Mouse (Mus musculus): ENCODE data around the gene Hist1h1t. TPM values are rescaled to one million over a fixed set of nuclear protein-coding genes. Genes with fewer than 3 reads are reported as not detected.
"Not testable (repeated sequence)": the region's sequence is repeated elsewhere in the genome, so short reads cannot be mapped to it uniquely, and the experiment has no call there.

Hist1h1t gene
- total RNA-seq, 2 experiments from 2014 or later, result not detected

GRCm38 (mm10) chr13:23699767-23700166 lies 4.2 kb downstream of the Hist1h1t start:
- no peak for DNase-seq

- DNase-seq, result peak; percentile 58 to 68
Measured at GRCm38 (mm10) chr13:23700786-23701520, 5.3 kb downstream of the Hist1h1t start.

- DNase-seq, result no peak
Measured at GRCm38 (mm10) chr13:23702220-23702619, 6.6 kb downstream of the Hist1h1t start.

- DNase-seq, result not testable (repeated sequence)
Measured at GRCm38 (mm10) chr13:23702801-23703200, 7.2 kb downstream of the Hist1h1t start.

GRCm38 (mm10) chr13:23705751-23706356 lies 10.2 kb downstream of the Hist1h1t start:
- no peak for DNase-seq

GRCm38 (mm10) chr13:23706771-23707170 lies 11.2 kb downstream of the Hist1h1t start:
- no peak for DNase-seq

- DNase-seq, result no peak
Measured at GRCm38 (mm10) chr13:23708041-23708440, 12.4 kb downstream of the Hist1h1t start.

- DNase-seq, result no peak
Measured at GRCm38 (mm10) chr13:23708654-23709053, 13.0 kb downstream of the Hist1h1t start.

GRCm38 (mm10) chr13:23709714-23710373 lies 14.2 kb downstream of the Hist1h1t start:
- DNase-seq, result no peak

- DNase-seq, result no peak
Measured at GRCm38 (mm10) chr13:23710374-23711089, 14.9 kb downstream of the Hist1h1t start, which contains the start of gene Hfe. Hfe (minus strand) TSS chr13:23710854.

GRCm38 (mm10) chr13:23716261-23717042 lies 20.8 kb downstream of the Hist1h1t start:
- DNase-seq, result no peak

GRCm38 (mm10) chr13:23717176-23717575 lies 21.6 kb downstream of the Hist1h1t start:
- no peak for DNase-seq

GRCm38 (mm10) chr13:23717593-23718245 lies 22.1 kb downstream of the Hist1h1t start:
- not testable (repeated sequence) for DNase-seq

- DNase-seq, result no peak
Measured at GRCm38 (mm10) chr13:23724239-23724638, 28.6 kb downstream of the Hist1h1t start.

- no peak for DNase-seq
Measured at GRCm38 (mm10) chr13:23725213-23725612, 29.6 kb downstream of the Hist1h1t start.

GRCm38 (mm10) chr13:23728472-23729191 lies 33.0 kb downstream of the Hist1h1t start:
- no peak for DNase-seq

- no peak for DNase-seq
Measured at GRCm38 (mm10) chr13:23729192-23729525, 33.5 kb downstream of the Hist1h1t start.

GRCm38 (mm10) chr13:23729706-23730105 lies 34.1 kb downstream of the Hist1h1t start:
- no peak for DNase-seq

- no peak for DNase-seq
Measured at GRCm38 (mm10) chr13:23730479-23730878, 34.9 kb downstream of the Hist1h1t start.

GRCm38 (mm10) chr13:23732156-23732804 lies 36.7 kb downstream of the Hist1h1t start:
- DNase-seq, result no peak

Measured in layer of hippocampus, postnatal 36 days (tissue).